Mouse (Mus musculus) left cerebral cortex, adult 2 months (tissue): Measurements from ENCODE around the gene D330020A13Rik. TPM values are rescaled to one million over a fixed set of nuclear protein-coding genes. Genes with fewer than 3 reads are reported as not detected.

Source experiments
- DNase-seq, 2 experiments: peaks; one replicate each; pipeline ENCODE4 v3.0.0; 2021 to 2022; ENCODE audit warnings: low spot score in 2 of 2, mixed read lengths in 1 of 2; ENCODE audit errors: extremely low spot score in 1 of 2
- H3K27ac ChIP-seq: fragments of 200-600 bp; 2 replicates; pipeline ENCODE4 v1.8.1; 2022
- H3K4me3 ChIP-seq: fragments of 200-600 bp; 2 replicates; pipeline ENCODE4 v1.8.1; 2022
- CTCF ChIP-seq: fragments of 200-600 bp; IDR thresholded peaks from 2 replicates; pipeline ENCODE4 v1.8.1; 2022; ENCODE audit warnings: antibody characterized with exemption, mild to moderate bottlenecking, moderate library complexity
- intact Hi-C: fragments of 180-260 bp; cut with DNase I; formaldehyde crosslinking; loops from one replicate; pipeline ENCODE4 v1.15.1; 2025
- long read RNA-seq, 2 experiments: library from polyadenylated mRNA; stranded (forward); transcript quantifications; one replicate each; pipeline ENCODE4 v2.0.0; 2021; ENCODE audit warnings: borderline mapping rate in 2 of 2
- total RNA-seq, 2 experiments: library from RNA; stranded (reverse); gene quantifications; 2 replicates each; pipeline ENCODE4 v1.2.3; 2021

The D330020A13Rik gene
- total RNA-seq, result not detected
- long read RNA-seq, experiment 1, result 0 reads
- long read RNA-seq, experiment 2, result 0 reads

- H3K4me3 ChIP-seq, result peak within 1 kb of the TSS; percentile 68
- H3K27ac ChIP-seq, result 0 out of 2 replicates have a peak within 1 kb of the TSS, but pooled peaks have one; percentile 24
- peak; percentile 52 to 63 for DNase-seq
- intact Hi-C loops, result no loop called here
- TF ChIP-seq CTCF, result no peak
These were observed at the start of gene D330020A13Rik, which contains the start of gene B4galnt3 for GRCm38 (mm10) chr6:120294056-120294784. Gene D330020A13Rik, plus strand, starts transcription at chr6:120294364. Gene B4galnt3, minus strand, starts transcription at chr6:120294559.

- intact Hi-C loops, result no loop called here
- no peak for DNase-seq
- Histone ChIP-seq H3K4me3 (no peak overlapping the region), H3K27ac (no peak overlapping the region)
- TF ChIP-seq CTCF, result no peak
These were observed 47.5 kb upstream of the D330020A13Rik start for GRCm38 (mm10) chr6:120246676-120247075.

DNA sequence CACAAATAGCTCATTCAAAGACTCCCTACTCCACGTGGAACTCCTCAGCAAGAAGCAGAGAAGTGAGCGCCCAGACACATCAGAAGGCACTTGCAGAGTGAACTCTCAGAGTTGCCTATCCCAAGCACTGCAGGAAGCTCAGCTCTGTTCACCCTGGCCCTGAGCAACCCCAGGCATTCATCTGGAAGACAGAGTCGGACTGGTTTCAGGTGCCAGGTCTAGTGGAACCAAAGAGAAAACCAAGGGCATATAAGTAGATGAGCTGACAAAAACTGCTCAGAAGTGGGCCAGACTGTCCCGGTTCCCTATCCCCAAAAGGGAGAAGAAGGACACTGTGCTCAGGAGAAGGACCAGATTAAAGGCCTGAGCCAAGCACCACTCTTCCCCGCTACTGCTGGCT is 44.3 kb upstream of the D330020A13Rik start:
- no peak overlapping the region for H3K4me3 ChIP-seq
- intact Hi-C loops, result no loop called here
- no peak for TF ChIP-seq CTCF

DNA sequence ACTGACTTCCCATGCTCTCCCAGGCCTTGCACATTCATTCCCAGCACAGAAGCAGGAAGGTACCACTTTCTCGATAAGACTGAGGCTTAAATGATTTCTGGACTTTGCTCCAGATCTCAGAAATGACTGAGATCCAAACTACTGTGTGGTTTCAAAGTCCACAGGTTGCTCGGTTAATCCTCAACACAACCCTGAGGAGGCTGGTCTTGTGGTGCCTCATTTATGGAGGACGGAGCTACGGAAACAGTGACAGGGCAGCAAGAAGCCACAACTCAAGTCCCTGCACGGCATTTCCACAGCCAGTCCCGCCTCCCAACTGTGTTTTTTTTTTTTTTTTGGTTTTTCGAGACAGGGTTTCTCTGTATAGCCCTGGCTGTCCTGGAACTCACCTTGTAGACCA is 43.2 kb upstream of the D330020A13Rik start:
- H3K4me3 ChIP-seq, result no peak overlapping the region
- no peak for DNase-seq
- no peak overlapping the region for H3K27ac ChIP-seq
- intact Hi-C loops, result no loop called here
- TF ChIP-seq CTCF, result no peak

More for the DNA sequence above, 44.3 kb upstream of the D330020A13Rik start:
- DNase-seq, result no peak
- H3K27ac ChIP-seq, result no peak overlapping the region

GRCm38 (mm10) chr6:120252741-120253140 is 41.4 kb upstream of the D330020A13Rik start:
- H3K27ac ChIP-seq, result no peak overlapping the region
- DNase-seq, result no peak
- TF ChIP-seq CTCF, result no peak
- H3K4me3 ChIP-seq, result no peak overlapping the region
- intact Hi-C loops, result no loop called here

DNA sequence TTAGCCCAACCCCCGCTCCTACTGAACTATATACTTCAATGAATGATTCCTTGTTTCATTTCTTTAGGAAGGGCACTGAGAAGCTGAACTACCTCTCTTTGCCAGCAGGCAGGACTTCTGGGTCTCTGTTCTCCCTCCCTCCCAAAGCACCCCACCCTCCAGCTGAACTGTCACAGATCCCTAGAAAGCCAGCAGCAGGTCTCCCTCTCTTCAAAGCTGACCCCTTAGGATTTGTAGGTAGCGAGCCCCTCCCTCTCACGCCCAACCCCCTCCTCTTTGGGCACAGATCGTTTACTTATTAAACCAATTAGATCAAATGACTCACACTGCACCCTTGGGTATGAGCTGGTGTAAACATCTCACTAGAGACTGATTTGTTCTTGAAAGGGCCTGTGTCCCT is 39.5 kb upstream of the D330020A13Rik start:
- no peak for DNase-seq
- H3K27ac ChIP-seq, result no peak overlapping the region
- intact Hi-C loops, result loop anchor here (1.0 kb wide), 1 partner anchor 21 kb away; no protein-coding TSS in a partner anchor
- TF ChIP-seq CTCF, result no peak
- no peak overlapping the region for H3K4me3 ChIP-seq

GRCm38 (mm10) chr6:120255144-120255543 is 39.0 kb upstream of the D330020A13Rik start:
- DNase-seq, result no peak
- intact Hi-C loops, result loop anchor here (1.0 kb wide), 1 partner anchor 20 kb away; no protein-coding TSS in a partner anchor
- no peak for TF ChIP-seq CTCF
- Histone ChIP-seq H3K4me3 (no peak overlapping the region), H3K27ac (no peak overlapping the region)

- no peak for TF ChIP-seq CTCF
- intact Hi-C loops, result loop anchor here (1.0 kb wide), 1 partner anchor 20 kb away; no protein-coding TSS in a partner anchor
- H3K4me3 ChIP-seq, result no peak overlapping the region
- no peak overlapping the region for H3K27ac ChIP-seq
- DNase-seq, result peak; percentile 14 to 56
These were observed 38.5 kb upstream of the D330020A13Rik start for GRCm38 (mm10) chr6:120255701-120256100.

DNA sequence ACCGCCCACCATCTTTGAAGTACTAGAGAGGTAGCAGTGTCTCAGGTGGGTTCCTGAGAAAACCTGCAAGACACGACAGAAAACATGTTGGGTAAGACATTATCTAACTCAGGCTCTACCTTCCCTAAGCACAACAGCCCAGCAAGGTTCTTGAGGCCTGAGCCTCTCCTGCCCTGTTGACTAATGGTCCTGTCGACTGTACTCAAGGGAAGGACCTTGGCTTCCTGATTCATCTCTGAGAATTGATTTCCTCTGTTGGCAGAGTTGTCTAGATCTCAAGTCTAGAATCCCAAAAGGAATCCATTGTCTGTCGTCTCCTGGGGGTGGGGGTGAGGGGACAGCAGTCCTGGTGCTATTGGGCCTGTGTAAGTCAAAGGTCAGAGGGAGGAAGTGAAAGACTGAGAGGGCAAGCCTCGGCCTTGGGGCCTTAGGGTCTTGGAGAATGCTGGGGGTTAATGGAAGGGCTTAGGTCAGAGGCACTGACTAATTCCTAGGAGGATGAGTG is 37.7 kb upstream of the D330020A13Rik start:
- TF ChIP-seq CTCF, result no peak
- Histone ChIP-seq H3K27ac (no peak overlapping the region), H3K4me3 (no peak overlapping the region)
- no peak for DNase-seq
- intact Hi-C loops, result no loop called here

DNA sequence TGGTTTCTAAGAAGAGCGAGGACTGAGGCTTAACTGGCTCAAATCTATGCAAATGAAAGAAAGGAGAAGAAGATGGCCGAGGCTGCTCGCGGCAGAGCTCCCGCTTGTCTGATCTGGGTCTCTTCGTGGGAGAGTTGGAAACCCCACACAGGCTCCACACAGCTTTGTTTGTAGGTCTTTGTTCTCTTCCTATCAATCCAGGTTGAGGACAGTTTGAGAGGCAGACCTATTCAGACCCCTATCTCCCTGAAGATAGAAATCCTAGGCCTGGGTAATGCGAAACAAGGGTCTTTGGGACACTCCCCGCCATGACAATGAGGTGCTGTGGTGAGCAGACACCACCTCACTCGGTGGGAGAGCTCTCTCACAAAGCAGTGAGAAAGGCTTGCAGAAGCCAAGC is 34.7 kb upstream of the D330020A13Rik start:
- intact Hi-C loops, result no loop called here
- no peak overlapping the region for H3K4me3 ChIP-seq
- no peak overlapping the region for H3K27ac ChIP-seq
- DNase-seq, result no peak
- TF ChIP-seq CTCF, result no peak

DNA sequence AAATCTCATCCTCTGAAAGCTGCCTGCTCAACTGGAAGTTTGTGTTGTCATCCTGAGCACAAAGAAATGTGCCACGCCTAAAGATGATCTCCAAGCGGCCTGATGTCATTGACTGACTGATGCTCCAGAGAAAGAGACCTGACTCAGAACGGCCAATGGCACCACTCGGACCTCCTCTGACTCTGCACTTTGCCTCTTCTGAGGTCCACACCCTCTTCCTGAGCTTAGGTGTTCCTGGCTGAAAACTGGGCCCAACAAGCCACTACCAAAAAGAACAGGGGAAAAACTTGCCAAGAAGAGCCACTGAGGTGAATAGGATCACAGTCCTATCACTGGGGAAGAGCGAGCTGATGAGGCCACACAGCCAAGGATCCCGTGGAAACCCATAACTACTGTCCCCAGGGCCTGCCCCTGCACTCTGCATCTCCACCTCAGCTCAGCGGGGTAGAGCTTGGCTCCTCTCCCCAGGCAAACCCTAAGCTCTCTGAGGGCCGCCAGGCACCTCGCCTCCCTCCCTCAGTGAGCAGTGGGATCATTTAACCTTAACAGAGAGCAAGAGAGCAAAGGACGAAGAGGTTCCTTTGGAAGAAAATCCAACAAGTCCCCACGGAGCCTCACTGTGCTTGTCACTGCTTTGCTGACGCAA is 31.2 kb upstream of the D330020A13Rik start:
- no peak overlapping the region for H3K27ac ChIP-seq
- TF ChIP-seq CTCF, result no peak
- DNase-seq, result no peak
- no peak overlapping the region for H3K4me3 ChIP-seq
- intact Hi-C loops, result no loop called here

DNA sequence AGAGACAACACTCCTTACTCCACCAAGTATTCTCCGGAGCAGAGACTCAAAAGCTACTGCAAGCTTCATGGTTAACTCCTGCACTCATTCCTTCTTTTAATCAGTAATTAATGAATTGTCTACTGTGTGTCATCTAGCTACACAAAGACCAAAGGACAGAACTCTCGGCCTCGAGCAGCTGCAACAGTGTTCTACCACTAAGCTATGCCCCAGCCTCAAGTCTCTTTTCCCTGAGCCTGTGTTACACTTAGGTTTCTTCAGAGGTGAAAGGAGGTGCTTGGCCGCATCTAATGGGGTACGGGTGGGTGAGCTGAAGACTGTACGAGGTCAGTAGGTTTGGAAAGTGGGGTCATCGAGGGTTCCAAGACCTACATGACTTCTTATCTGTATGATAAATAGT is 30.6 kb upstream of the D330020A13Rik start:
- Histone ChIP-seq H3K4me3 (no peak overlapping the region), H3K27ac (no peak overlapping the region)
- DNase-seq, result no peak
- intact Hi-C loops, result no loop called here
- TF ChIP-seq CTCF, result no peak
